Mouse (Mus musculus) G1E (cell line): Measurements from ENCODE around the gene Abca6. TPM values are rescaled to one million over a fixed set of nuclear protein-coding genes. Genes with fewer than 3 reads are reported as not detected.

Source experiments
- ATAC-seq: 2 replicates; pipeline ENCODE4 v1.8.0; 2016; ENCODE audit warnings: mild to moderate bottlenecking; ENCODE audit not compliant: insufficient number of reproducible peaks, poor library complexity, low FRiP score, severe bottlenecking; ENCODE audit errors: extremely low read depth
- DNase-seq: peaks from one replicate; pipeline ENCODE4 v3.0.0; 2012; ENCODE audit warnings: low spot score
- H3K27me3 ChIP-seq: 2 replicates; pipeline ENCODE4 v1.6.1; 2012; ENCODE audit warnings: mild to moderate bottlenecking, low read length, inconsistent platforms; ENCODE audit not compliant: insufficient read depth
- H3K36me3 ChIP-seq: replicated peaks from 2 replicates; pipeline ENCODE3; 2012; ENCODE audit warnings: mild to moderate bottlenecking, inconsistent platforms
- H3K4me1 ChIP-seq: 2 replicates; pipeline ENCODE4 v1.6.1; 2012; ENCODE audit warnings: low read depth, low read length, inconsistent platforms, mixed read lengths; ENCODE audit not compliant: insufficient read depth
- H3K4me3 ChIP-seq: 2 replicates; pipeline ENCODE4 v1.5.1; 2012; ENCODE audit warnings: low read depth, mild to moderate bottlenecking, inconsistent platforms, low read length, moderate library complexity, mixed read lengths
- H3K9me3 ChIP-seq: replicated peaks from 2 replicates; pipeline ENCODE4 v1.6.1; 2012; ENCODE audit warnings: inconsistent platforms
- CTCF ChIP-seq: IDR thresholded peaks from 2 replicates; pipeline ENCODE4 v1.5.1; 2012; ENCODE audit warnings: low read depth, low read length, inconsistent platforms, mixed read lengths
- GATA1 ChIP-seq: IDR thresholded peaks from 2 replicates; pipeline ENCODE4 v1.6.1; 2012; ENCODE audit warnings: borderline replicate concordance, low read length, inconsistent platforms, mixed read lengths
- GATA2 ChIP-seq: IDR thresholded peaks from 2 replicates; pipeline ENCODE4 v1.6.1; 2012; ENCODE audit warnings: low read depth, low read length, inconsistent platforms, borderline replicate concordance
- POLR2AphosphoS5 ChIP-seq: IDR thresholded peaks from 2 replicates; pipeline ENCODE4 v1.6.1; 2012; ENCODE audit warnings: low read depth, low read length, inconsistent platforms; ENCODE audit not compliant: insufficient replicate concordance
- TAL1 ChIP-seq: conservative IDR thresholded peaks from 2 replicates; pipeline ENCODE4 v1.6.1; 2012; ENCODE audit warnings: low read depth, low read length, inconsistent platforms, mixed read lengths
- polyA plus RNA-seq: library from polyadenylated mRNA; stranded (reverse); fragments of >175 nt; gene quantifications from 2 replicates; pipeline ENCODE4 v1.2.3, GENCODE M21; 2012
- total RNA-seq, 2 experiments: library from RNA; stranded (forward) in 1 of 2; stranded (reverse) in 1 of 2; fragments of 200-1000 nt in 1 of 2; fragments of >200 nt in 1 of 2; fragmentation: Nextera tagmentation in 1 of 2; gene quantifications; 2 replicates each; pipeline ENCODE4 v1.2.3; 2014 to 2017

Abca6 gene
- total and polyA plus RNA-seq, 3 experiments: not detected

- TF ChIP-seq TAL1: no peak
- no peak for TF ChIP-seq GATA2
- TF ChIP-seq CTCF: no peak
- no peak for TF ChIP-seq POLR2AphosphoS5
- no peak for TF ChIP-seq GATA1
- no peaks in the 10 kb centered on the region for H3K36me3 ChIP-seq
- H3K4me1 ChIP-seq: no peaks in the 10 kb centered on the region
- no peak overlapping the region for H3K4me3 ChIP-seq
- no peak for DNase-seq
- H3K9me3 ChIP-seq: peaks cover 11% of the 10 kb centered on the region
- ATAC-seq: no peak
- H3K27me3 ChIP-seq: no peaks in the 10 kb centered on the region
These were observed 18.6 kb downstream of the Abca6 start for GRCm38 (mm10) chr11:110232975-110233374.

- ATAC-seq (no peak), DNase-seq (no peak)
- TF ChIP-seq CTCF (no peak), GATA2 (no peak), POLR2AphosphoS5 (no peak), GATA1 (no peak), TAL1 (no peak)
- Histone ChIP-seq H3K27me3 (no peaks in the 10 kb centered on the region), H3K36me3 (no peaks in the 10 kb centered on the region), H3K4me1 (no peaks in the 10 kb centered on the region), H3K4me3 (no peak overlapping the region), H3K9me3 (peaks cover 11% of the 10 kb centered on the region)
These were observed 34.5 kb downstream of the Abca6 start for GRCm38 (mm10) chr11:110217118-110217517.

- DNase-seq: no peak
- Histone ChIP-seq H3K4me1 (no peaks in the 10 kb centered on the region), H3K4me3 (no peak overlapping the region), H3K36me3 (no peaks in the 10 kb centered on the region), H3K27me3 (no peaks in the 10 kb centered on the region), H3K9me3 (peaks cover 13% of the 10 kb centered on the region)
- ATAC-seq: no peak
- TF ChIP-seq GATA1: no peak
- no peak for TF ChIP-seq GATA2
- TF ChIP-seq CTCF: no peak
- TF ChIP-seq POLR2AphosphoS5: no peak
- TF ChIP-seq TAL1: no peak
These were observed 47.6 kb downstream of the Abca6 start for GRCm38 (mm10) chr11:110203930-110204329.

GRCm38 (mm10) chr11:110198882-110199281 lies 52.7 kb downstream of the Abca6 start:
- Histone ChIP-seq H3K4me3 (no peak overlapping the region), H3K9me3 (peaks cover 12% of the 10 kb centered on the region), H3K27me3 (no peaks in the 10 kb centered on the region), H3K4me1 (no peaks in the 10 kb centered on the region), H3K36me3 (no peaks in the 10 kb centered on the region)
- DNase-seq (no peak), ATAC-seq (no peak)
- TF ChIP-seq GATA1: no peak
- TF ChIP-seq GATA2: no peak
- no peak for TF ChIP-seq CTCF
- no peak for TF ChIP-seq POLR2AphosphoS5
- no peak for TF ChIP-seq TAL1

GRCm38 (mm10) chr11:110196561-110197306 lies 54.8 kb downstream of the Abca6 start:
- Histone ChIP-seq H3K27me3 (no peaks in the 10 kb centered on the region), H3K4me3 (no peak overlapping the region), H3K4me1 (no peaks in the 10 kb centered on the region), H3K9me3 (peaks cover 17% of the 10 kb centered on the region), H3K36me3 (no peaks in the 10 kb centered on the region)
- DNase-seq: no peak
- TF ChIP-seq GATA2 (no peak), GATA1 (no peak), TAL1 (no peak), POLR2AphosphoS5 (no peak), CTCF (no peak)
- no peak for ATAC-seq

- ATAC-seq (no peak), DNase-seq (no peak)
- Histone ChIP-seq H3K27me3 (no peaks in the 10 kb centered on the region), H3K4me1 (no peaks in the 10 kb centered on the region), H3K4me3 (no peak overlapping the region), H3K9me3 (peaks cover 19% of the 10 kb centered on the region), H3K36me3 (no peaks in the 10 kb centered on the region)
- no peak for TF ChIP-seq CTCF
- no peak for TF ChIP-seq GATA2
- TF ChIP-seq POLR2AphosphoS5: no peak
- TF ChIP-seq TAL1: no peak
- TF ChIP-seq GATA1: no peak
These were observed 56.3 kb downstream of the Abca6 start for GRCm38 (mm10) chr11:110195310-110195709.

GRCm38 (mm10) chr11:110171212-110171611 lies 80.4 kb downstream of the Abca6 start:
- H3K36me3 ChIP-seq: no peaks in the 10 kb centered on the region
- no peak for TF ChIP-seq POLR2AphosphoS5
- no peak for TF ChIP-seq CTCF
- TF ChIP-seq GATA1: no peak
- TF ChIP-seq GATA2: no peak
- TF ChIP-seq TAL1: no peak
- no peak overlapping the region for H3K4me3 ChIP-seq
- DNase-seq (no peak), ATAC-seq (no peak; the same call in 1 of the 2 replicates)
- peaks cover 15% of the 10 kb centered on the region for H3K9me3 ChIP-seq
- no peaks in the 10 kb centered on the region for H3K27me3 ChIP-seq
- H3K4me1 ChIP-seq: no peaks in the 10 kb centered on the region
